Mouse (Mus musculus) ovary, adult 18-20 months (tissue): ENCODE data around the gene Zfp366.

Experiments used
- DNase-seq: peaks from one replicate; pipeline ENCODE4 v3.0.0; 2022; ENCODE audit warnings: low spot score, mixed read lengths

Gene Zfp366

DNA sequence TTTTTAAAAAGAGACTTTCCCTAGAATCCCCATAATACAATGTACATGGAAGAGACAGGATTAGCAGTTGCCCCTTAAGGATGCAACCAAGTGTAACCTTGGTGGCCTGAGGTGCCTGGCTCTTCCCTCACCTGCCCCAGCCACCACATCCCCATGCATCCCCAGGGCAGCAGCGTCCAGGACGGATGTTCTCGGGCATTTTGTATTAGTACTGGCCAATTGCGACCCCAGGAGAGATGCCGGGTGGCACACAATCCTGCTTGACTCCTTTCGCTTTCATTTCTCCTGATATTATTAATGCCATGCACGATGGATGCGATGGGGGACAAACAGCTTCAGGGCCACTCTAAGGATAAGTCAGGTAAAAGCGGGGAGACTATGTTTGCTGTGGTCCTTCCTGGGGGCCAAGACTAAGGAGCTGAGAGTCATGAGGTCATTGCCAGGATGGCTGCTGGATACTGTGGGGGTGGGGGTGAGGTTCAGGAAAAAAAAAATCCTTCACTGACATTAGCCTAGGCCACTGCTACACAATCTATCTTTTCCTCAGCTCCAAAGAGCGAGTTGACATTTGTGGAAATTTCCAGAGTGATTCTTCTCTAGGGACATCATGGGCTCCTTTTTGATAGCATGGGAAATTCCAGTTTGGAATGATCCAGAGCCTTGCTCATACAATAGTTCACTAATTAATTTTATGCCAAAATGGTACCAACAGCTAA, 1.7 kb downstream of the Zfp366 start:
- DNase-seq: no peak

DNA sequence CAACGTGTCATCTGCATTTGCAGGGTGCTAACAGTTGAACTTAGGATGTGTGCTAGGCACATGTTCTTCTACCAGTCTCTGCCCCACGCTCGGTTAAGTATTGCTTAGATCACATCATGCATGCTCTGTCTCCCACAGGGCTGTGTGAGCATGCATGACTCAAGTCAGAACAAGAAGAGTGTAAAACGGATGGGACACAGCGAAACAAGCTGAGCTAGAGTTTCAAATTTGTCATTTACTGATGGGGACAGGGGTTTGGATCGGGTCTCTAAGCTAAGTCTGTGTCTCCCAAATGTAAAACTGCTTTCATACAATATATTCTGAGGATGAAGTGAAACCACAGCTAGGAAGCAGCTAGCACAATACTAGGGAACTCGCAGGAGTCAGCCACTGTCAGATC, 2.2 kb downstream of the Zfp366 start:
- no peak for DNase-seq

DNA sequence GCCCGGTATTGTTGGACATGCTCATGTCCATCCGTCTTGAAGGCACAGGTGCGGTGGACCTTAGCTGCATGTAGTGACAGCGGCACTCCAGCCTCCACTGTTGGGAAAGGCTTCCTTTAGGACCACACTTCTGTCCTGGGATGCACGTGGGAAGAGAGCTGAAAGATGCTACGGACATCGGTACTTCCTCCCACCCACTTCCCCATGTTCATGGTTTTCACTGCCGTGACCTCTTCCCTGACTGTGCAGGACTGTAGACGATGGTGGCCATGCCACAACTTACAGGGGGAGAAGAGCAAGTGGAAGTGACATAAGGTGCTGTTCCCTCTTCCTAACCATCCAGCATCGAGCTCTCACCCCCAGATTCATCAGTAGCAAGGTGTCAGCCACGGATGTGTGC, 2.8 kb downstream of the Zfp366 start:
- DNase-seq: no peak

DNA sequence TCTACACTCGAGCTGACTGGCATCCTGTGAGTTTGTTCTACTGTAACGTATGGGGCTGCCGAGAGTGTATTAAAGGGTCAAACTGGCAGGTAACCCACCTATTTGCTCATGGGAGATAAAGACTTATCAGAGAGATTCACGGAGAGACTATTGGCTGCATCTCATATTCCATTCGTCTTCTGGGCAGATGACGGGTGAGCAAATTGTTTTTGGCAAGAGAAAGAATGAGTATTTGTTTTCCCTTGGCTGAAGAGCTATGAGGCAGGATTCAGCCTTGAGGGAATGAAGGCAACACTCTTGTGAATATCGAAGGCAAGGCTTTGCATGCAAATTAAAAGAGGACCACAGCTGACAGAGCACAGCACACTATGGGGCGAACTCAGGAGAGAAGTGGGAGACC, 4.0 kb downstream of the Zfp366 start:
- DNase-seq: no peak

DNA sequence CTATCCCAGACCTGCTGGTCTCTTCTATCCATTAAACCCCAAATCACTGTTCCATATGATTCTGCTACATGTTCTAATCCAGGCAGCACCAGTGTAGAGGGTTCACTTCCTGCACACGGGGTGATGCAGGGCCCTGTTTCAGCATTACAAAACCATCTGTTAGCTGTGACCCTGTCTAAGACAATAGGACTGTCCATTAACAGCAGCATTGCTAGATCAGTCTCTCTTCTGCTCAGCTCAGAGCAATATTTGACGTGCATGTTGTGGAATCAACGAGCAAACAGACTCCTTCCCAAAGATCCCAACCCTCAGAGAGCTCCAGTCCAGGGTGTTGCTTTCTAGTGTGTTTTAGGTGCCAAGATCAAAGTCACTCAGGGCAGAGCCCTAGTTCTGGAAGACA, 5.0 kb downstream of the Zfp366 start:
- DNase-seq: no peak

DNA sequence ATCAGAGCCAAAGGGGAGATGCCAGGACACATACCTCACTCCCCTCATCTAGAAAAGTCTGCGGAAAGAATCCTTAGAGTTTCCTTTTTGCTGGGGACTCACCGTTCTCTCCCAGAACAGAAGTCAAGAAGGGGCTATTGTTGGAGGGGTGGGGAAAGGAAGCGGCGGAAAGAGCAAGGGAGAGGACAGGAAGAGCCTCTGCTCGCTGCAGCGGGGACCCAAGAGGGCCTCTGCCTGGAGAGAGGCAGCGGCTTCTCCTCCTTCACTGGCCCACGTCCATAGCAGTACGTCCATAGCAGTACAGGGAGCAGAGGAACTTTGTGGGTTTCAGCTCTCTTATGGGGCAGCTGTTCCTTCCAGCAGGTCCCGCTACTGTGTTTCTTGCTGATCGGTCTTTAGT, 5.8 kb downstream of the Zfp366 start:
- no peak for DNase-seq

DNA sequence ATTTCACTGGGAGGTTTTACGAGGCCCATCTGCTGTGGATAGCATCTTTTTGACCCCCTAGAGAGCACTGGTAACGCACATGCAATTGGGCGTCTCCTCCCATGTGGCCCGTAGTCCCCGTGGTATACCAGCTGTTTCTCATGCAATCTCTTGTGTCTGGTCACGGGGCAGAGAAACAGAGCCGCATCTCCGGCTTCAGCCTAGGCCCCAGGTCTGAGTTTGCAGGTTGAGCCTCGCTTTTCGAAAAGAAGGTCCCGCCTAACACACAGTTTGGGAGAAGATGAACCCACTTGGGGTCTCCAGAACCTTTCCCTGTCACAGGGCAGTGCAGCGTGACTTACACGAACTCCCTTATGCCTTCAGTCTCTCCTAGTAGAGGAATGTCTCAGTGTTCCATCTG, 6.4 kb downstream of the Zfp366 start:
- DNase-seq: no peak

DNA sequence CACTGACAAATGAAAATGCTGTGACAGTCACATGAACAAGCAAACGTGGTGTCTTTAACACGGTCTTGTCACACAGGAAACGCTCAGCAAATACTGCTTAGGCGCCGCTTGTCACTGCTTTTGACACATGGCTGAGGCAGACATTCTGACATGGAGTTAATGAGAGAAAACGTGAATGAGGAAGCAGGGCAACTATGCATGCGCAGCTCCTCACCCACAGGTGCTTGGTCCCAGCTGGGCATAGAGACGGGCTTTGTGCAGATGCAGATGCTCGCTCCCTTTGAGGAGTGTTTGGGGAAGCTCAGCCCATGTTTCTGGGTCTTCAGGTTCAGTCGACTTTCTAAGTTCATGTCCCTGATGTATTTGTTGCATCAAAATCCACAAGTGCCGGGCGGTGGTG, 11.7 kb downstream of the Zfp366 start:
- no peak for DNase-seq

DNA sequence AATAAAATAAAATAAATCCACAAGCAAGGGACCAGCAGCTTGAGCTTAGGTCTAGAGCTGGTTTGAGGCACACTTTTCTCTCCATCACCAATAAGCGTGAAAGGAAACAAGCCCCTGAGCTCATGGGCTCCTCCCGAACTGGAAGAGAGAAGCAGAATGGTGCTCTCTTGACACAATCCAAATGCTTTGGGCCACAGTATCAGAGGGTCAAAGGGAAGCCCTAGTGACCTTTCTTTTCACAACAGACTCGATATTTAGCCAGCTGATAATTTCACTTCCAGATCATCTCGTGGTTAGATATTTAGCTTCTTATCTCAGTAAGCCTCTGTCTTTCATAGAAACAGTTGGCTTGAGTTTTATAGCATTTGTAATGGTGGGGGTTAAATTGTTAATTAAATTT, 12.2 kb downstream of the Zfp366 start:
- no peak for DNase-seq

DNA sequence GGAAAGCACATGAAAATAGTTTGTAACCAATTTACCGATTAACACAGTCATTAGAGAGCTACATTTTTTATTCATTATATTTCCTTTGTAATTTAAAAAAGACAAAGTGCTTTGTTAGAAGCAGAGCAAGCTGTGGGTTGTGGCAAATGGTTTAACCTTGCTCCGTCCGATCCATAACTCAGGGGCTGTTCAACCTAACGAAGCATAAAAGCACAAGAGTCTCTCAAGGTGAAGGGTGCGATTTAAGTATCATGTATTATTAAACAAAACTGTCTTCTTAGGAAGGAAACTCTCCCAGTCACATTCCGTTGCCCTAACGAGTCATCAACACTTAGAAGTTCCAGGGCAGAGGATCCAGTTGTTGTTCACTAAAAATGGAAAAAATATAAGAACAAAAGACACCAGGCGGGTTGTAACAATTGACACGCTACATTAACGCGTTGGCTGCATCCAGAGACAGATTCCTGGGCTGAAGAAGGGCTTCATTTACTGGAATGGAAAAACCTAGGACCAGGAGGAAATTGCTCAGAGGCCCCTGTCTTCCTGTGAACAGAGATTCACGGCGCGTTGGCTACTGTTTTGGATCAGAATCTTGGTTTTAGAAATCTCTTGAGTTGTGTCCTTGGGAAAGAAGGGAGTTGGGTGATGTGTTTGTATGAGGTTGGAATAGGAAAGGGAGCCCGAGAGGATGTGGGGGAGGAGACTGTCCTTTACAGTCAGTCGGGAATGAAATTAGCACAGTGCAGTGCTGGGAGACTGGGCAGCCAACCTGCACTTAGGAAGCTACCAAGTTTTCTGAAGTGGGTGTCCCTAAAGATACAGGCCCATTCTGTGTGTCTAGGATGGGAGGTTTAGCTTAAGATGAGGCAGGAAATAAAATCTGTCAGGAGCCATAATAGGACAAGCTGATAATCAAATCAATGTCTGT, 17.3 kb downstream of the Zfp366 start:
- peak; percentile 24 for DNase-seq

DNA sequence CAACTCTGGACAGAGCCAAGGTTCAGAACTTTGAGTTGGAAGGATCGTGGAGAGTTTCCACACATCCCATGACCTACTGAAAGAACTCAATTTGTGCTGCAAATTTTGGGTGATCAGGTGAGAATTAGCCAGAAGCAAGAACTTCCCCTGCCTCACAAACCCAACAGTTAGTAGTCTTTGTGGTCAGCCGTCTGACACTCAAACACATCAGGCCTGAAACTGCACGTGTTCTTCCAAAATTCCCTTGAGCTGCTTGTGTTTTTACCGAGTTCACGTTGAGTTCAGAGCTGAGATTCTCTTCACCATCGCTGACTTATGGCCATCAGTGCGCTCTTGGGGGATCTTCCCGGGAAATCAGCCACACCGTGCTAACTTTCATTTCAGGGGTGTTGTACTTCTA, 22.6 kb downstream of the Zfp366 start:
- no peak for DNase-seq

DNA sequence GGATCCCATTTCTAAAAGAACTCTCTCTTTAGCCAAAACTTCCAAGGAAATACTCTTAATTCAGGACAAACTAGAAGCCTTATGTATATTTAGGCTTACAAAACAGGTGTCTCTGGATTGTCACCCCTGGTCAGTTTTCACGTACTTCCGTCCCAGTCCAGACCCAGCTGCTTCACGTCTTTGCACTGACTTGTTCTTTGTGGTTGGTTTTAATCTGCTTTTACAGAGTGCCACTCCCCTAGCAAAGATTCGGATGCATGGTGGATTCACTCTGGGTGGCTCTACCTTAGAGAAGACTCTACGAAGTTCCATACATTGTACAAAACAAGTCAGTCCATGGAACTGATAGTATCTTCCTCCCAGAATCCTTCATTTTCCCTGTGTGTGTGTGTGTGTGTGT, 25.2 kb downstream of the Zfp366 start:
- no peak for DNase-seq

DNA sequence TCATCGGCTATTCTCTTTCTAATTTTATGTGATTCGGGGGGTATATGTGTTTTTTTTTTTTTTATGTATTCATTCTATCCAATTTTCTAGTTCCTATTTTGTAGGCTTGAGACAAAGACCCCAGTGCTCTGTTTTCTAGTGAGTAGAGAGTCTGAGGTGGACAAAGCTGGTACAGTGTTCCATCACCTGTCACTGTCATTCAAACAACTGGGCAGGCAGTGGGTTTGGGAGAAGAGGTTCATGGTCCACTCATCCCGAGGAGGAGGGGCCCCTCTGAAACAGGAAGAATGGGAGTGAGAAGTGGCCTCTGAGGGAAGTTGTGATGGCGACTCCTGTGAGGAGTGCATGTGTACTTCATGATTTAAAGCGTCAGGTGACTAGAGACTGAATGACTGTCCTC, 26.2 kb downstream of the Zfp366 start:
- DNase-seq: no peak

DNA sequence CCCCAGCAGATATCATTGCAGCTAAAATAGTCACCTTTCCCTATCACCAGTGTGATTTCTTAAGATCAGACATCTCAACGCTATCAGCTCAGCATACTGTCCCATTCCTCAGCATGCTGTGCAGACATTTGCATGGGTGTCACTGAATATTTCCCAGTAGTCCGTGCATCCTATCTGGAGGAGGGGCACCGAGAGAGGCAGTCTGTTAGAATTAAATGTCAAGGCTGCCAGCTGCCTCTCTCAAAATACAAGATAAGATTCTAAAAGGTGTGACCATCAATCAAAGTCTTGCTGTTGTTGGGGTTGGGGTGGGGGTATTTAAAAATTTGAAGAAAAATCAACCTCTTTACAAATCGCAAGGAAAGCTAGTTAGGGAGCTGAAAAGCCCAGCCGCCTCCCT, 28.4 kb downstream of the Zfp366 start:
- no peak for DNase-seq

DNA sequence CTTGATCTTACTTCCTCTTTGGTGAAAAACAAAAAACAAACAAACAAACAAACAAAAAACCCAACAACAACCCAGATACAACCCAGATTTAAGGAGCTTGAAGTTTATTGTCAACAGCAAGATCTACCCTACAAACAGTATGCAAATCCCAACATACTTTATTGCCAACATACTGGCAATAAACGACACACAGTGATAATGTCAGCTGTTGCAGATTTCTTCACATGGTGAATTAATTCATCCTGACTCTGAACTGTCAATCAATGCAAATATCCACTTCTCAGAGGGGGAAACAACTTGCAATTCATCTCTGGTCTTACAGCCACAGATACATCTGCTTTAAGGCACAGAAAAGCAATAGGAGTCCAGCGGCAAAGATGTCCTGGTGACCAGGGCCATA, 31.4 kb downstream of the Zfp366 start:
- no peak for DNase-seq

DNA sequence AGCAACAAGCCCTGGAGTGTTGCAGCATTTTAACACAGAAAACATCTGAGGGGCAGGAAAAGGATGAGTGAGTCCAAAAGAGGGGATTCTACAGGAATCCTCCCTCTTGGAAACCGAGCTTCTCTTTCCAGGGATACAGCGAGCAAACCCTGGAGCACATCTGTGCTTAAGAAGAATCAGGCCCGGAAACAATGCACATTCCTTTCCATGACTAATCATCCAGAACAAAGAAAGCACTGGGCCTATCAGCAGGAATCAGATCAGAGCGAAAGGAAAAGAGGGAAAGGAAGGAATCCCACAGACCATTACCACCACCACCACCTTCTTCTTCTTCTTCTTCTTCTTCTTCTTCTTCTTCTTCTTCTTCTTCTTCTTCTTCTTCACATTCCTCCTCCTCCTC, 33.4 kb downstream of the Zfp366 start:
- DNase-seq: no peak

DNA sequence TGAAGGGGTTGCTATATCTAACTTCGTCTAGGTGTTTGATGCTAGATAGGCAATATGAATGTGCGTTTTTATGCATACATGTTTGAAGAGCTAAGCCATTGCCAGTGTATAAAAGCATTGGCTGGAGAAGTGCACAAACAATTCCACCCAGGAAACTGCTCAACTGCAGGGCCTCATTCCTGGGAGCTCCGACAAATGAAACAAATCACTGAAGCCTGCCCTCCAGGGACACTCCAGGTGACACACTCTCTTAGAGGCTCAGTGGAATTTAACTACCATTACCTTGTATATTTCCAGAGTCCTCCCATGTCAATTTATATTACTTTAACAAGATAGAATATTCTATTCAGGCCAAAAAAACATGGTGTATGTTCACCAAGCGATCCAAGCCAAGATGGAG, 35.0 kb downstream of the Zfp366 start:
- DNase-seq: no peak

DNA sequence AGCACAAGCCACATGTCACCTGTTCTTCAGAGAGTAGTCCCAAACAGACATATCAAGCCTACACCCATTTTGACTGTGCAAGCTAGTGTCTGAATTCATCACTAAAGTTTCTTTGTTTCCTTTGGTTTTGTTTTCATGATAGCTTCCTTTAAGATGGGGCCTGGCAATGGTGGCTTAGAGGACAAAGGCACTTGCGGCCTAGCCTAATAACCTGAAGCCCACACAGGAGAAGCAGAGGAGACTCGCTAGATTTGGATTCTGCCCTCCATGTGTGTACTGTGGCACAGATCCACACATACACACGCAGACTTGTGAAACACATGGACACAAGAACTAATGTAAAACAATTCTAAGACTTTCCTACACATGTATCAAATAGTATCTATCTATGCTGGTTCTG, 37.4 kb downstream of the Zfp366 start:
- DNase-seq: no peak

DNA sequence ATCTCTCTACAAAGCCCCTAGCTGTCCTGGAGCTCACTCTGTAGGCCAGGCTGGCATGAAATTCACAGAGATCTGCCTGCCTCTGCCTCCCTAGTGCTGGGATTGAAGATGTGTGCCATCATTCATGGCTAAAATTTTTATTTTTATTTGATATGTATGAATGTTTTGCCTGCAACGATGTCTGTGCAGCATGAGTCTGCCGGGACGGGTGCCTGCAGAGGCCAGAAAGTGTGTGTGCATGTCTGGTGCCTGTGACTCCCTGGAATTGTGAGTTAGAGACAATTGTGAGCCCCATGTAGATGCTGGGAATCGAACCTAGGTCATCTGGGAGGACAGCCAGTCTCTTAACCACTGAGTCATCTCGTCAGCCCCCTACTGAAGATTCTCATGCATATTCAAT, 37.9 kb downstream of the Zfp366 start:
- DNase-seq: no peak

DNA sequence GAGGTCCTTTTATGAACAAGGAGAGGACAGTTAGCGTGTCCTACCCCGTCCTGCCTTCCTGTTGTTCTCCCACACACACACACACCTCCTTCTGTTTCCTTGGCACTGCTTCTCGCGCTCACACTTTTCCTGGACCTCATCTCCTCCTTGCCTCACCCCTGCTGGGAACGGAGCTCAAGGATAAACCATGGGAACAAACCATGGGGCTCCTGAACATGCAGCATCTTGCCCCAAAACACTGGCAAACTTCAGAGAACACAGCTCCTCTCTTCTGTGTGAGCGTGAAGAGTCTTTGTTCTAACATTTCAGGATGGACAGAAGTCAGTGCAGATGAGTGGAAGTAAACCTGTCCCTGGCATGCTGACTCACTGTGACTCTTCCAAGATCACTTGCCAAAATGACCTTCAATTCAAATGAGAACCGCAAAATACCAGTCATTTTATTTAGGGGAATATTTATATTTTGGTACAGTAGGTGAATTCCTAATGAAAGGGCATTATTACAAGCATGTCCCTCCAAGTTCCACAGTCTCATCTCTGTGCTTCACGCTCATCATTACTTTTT, 38.8 kb downstream of the Zfp366 start:
- DNase-seq: no peak

DNA sequence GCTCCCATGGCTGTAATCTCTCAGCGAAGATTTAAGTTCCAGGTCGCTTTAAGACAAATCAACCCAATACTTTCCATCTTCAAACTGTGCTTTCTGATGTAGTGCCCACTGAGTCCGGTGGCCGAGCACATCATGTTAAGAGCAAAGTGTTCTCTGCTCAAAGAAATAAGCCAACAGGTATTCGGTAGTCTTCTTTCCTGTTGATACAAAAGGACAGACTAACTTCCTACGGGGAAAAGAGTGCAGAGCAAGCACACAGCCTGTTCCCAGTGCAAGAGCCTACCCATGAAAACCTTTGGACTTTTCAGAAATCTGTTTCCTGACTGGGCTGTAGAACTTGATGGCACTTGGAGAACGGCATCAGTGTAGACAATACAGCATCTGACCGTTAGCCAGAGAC, 39.3 kb downstream of the Zfp366 start:
- DNase-seq: no peak

DNA sequence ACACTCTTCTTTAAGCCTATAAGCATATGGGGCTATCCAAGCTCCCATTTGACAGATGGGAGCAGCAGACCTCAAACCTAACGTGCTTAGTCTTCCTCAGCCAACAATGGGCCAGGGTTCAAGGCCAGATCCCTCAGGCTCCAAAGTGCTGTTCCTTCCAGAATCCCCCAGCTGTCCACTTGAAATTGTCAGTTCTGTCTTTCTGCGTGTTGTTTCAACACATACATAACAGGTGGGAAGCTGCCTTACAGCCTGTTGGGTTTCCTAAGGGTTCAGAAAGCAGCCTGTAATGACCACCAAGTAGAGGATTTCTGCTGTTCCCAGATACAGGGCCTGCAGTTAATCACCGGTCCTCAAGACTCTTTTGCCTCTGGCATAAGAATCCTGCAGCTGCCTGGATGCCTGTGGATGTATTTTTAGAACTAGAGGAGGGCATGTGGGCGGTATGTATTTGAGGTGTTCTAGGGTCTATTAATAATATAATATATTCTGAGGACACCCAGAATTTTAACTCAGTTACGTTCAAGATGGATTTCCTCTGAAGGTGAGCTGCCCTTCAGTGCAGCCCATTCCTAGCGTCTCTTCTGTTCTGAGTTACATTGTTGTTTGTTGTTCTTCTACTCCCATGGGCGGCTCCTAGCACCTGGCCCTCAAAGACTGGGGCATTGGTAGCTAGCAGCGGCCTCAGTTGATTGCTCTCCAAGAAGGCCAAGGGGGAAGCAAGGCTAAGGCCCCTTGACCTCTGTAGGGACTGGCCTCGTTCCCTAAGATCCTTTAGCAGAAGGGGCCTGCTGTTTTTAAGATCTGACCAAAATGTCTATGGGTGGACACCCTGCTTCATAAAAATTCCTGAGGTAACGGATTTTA, 41.0 kb downstream of the Zfp366 start:
- DNase-seq: no peak
